Mouse (Mus musculus): ENCODE data around the gene Ppm1g. TPM values are rescaled to one million over a fixed set of nuclear protein-coding genes. Genes with fewer than 3 reads are reported as not detected.

Gene Ppm1g
- polyA plus RNA-seq, 1 experiment from 2014 or later, result 81.4 TPM

DNA sequence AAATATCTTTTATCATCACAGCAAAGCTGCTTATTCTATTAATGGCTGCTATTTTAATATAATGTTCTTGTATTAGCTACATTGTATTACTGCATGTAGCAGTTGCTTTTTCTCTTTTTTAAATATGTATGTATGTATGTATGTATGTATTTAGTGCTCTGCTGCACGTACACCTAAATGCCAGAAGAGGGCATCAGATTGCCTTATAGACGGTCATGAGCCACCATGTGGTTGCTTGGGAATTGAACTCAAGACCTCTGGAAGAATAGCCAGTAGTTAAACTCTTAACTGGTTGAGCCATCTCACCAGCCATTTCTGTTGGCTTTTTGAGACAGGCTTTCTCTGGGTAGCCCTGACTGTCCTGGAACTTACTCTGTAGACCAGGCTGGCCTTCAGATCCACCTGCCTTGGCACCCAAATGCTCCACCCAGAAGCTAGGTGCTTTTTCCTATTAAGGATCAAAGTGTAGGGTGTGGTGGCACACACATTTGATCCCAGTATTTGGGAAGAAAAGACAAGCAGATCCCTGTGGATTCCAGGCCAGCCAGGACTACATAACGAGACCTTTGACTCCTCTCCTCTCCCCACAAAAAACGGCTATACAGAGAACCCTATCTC, 32.2 kb downstream of the Ppm1g start:
- Histone ChIP-seq H3K9ac (no peak overlapping the region), H3K9me3 (replicated peaks) (no peaks in the 10 kb centered on the region), H3K4me2 (no peak overlapping the region), H3K36me3 (peaks cover 47% of the 10 kb centered on the region), H3K27me3 (no peaks in the 10 kb centered on the region), H3K4me1 (replicated peaks) (peaks cover 12% of the 10 kb centered on the region), H3K4me3 (no peak overlapping the region), H3K27ac (no peak overlapping the region)
- WGBS, result 76% methylated on average over 4 of the region's 4 CpGs
- ATAC-seq (replicated peaks; ENCODE audit: insufficient number of reproducible peaks, insufficient read depth, low FRiP score, low read depth), result no peak

DNA sequence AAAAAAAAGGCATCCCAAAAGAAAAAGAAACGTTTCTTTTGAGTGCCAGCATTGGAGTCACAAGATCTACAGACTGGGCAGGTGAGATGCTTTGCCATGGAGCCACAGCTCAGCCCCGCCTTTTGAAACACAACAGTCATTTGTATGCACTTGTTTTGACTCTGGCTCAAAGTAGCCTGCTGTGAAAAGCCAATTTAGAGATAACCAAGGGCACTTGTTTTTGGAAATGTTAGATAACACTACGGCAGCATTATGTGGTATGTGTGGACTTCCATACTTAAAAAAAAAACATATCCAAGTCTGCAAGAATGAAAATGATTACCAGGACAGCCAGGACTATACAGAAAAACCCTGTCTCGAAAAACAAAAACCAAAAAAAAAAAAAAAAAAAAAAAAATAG, 36.8 kb downstream of the Ppm1g start:
- 40% methylated on average over 4 of the region's 4 CpGs for WGBS
- Histone ChIP-seq H3K4me3 (no peak overlapping the region), H3K27ac (no peak overlapping the region), H3K9ac (no peak overlapping the region), H3K9me3 (replicated peaks) (no peaks in the 10 kb centered on the region), H3K4me1 (replicated peaks) (peaks cover 11% of the 10 kb centered on the region), H3K27me3 (no peaks in the 10 kb centered on the region), H3K36me3 (peaks cover 23% of the 10 kb centered on the region), H3K4me2 (no peak overlapping the region)
- no peak for ATAC-seq (replicated peaks; ENCODE audit: insufficient number of reproducible peaks, insufficient read depth, low FRiP score, low read depth)

DNA sequence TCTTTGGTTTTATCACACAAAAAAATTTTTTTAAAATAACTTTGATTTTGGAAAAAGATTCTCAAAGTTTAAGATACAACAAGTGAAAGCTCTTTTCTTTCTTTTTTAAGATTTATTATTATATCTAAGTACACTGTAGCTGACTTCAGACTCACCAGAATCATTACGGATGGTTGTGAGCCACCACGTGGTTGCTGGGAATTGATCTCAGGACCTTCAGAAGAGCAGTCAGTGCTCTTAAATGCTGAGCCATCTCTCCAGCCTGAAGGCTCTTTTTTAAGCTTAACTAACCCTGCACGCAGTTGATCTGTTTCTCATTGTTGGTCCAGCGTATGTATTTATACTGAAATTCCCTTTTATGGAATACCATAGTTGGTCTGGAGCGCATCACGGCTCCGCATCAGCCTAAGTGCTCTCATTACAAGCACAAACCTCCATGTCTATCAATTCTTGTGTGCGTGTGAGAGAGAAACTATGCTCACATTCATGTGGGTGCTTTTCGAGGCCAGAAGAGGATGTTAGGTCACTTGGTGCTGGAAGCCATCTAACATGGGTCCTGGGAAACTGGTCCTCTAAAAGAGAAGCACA, 39.2 kb downstream of the Ppm1g start:
- WGBS, result 88% methylated on average over 9 of the region's 9 CpGs
- no peaks in the 10 kb centered on the region for H3K9me3 ChIP-seq (replicated peaks)
- no peak overlapping the region for H3K4me3 ChIP-seq
- H3K27ac ChIP-seq, result no peak overlapping the region
- H3K27me3 ChIP-seq, result no peaks in the 10 kb centered on the region
- ATAC-seq (replicated peaks; ENCODE audit: insufficient number of reproducible peaks, insufficient read depth, low FRiP score, low read depth), result no peak
- H3K36me3 ChIP-seq, result no peaks in the 10 kb centered on the region
- no peak overlapping the region for H3K9ac ChIP-seq
- H3K4me1 ChIP-seq (replicated peaks), result peaks cover 12% of the 10 kb centered on the region
- no peak overlapping the region for H3K4me2 ChIP-seq

DNA sequence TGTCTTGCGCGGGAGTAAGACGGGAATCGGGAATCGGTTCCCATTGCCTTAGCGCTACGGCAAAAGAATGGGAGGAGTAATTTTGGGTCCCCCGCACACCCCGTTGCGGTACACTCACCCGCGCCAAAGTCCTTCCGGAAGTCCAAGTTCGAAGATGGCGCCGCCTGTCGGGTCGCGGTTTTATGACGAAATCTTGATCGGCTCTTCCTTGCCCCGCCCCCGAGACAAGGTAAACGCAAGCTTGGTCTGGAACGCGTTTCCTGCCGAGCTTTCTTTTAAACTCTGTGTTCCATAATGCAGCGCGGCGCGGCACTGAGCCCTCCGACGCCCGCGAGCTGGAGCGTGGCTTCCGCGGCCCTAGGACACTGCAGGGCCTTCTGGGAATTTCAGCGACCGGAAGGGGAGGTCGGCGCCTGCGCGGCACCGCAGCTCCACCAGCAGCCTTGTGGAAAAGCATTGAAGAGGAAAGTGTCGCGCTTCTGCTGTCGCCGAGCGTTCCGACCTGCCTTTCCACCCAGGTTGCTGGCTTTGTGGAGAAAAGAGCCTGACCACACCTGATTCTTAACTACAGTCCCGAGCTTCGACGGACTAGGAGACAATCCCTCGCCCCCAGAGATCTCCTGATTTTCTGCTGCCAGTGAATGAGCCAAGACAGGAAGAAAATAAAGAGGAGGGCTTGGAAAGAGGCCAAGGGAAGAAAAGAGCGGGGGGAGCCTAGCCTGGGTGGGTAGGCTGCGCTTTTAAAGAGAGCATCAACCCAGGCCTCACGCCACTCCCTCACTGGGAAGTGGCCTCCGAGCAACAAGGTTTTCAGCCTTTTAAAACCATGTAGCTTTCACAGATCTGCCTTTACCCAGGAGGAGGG, 40.5 kb downstream of the Ppm1g start, which contains the start of the genes Gm29609 and Gtf3c2:
Gm29609 (minus strand) TSS at position 146 of the 865 bp plus-strand sequence.
Gtf3c2 (minus strand) TSS at position 379 of the 865 bp plus-strand sequence.
- peak; percentile 97 for ATAC-seq (replicated peaks; ENCODE audit: insufficient number of reproducible peaks, insufficient read depth, low FRiP score, low read depth)
- H3K4me3 ChIP-seq, result peak within 1 kb of the TSS; percentile 84
- peak within 1 kb of the TSS; percentile 62 for H3K9ac ChIP-seq
- H3K4me1 ChIP-seq (replicated peaks), result peaks cover 12% of the 10 kb centered on the region
- no peaks in the 10 kb centered on the region for H3K36me3 ChIP-seq
- H3K9me3 ChIP-seq (replicated peaks), result no peaks in the 10 kb centered on the region
- peak within 1 kb of the TSS; percentile 82 for H3K4me2 ChIP-seq
- peak within 1 kb of the TSS; percentile 97 for H3K27ac ChIP-seq
- under 1% methylated on average over 59 of the region's 59 CpGs for WGBS
- no peaks in the 10 kb centered on the region for H3K27me3 ChIP-seq

DNA sequence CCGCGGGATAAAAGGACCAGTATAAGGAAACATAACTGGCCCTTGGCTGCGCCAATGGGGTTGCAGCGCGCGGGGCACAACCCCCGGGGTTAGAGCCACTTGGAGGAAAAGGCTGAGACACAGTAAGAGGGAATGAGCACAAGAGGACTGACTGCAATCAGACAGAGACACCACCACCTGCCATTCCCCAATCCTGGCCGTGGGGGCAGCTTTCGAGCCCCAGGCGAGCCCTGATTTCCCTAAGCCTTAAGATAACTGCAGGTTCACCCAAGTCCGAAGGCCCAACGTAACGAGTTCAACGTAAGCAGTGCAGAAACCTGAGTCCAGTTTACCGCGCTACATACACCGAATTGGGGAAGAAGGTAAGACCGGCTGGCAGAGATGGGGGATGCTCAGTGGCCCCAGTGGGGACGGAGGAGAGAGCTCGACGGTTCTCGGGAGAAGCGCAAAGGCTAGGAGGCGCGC, 41.2 kb downstream of the Ppm1g start:
- peaks cover 12% of the 10 kb centered on the region for H3K4me1 ChIP-seq (replicated peaks)
- H3K27ac ChIP-seq, result peak overlapping the region; percentile 97
- H3K36me3 ChIP-seq, result no peaks in the 10 kb centered on the region
- no peaks in the 10 kb centered on the region for H3K9me3 ChIP-seq (replicated peaks)
- H3K27me3 ChIP-seq, result no peaks in the 10 kb centered on the region
- peak overlapping the region; percentile 62 for H3K9ac ChIP-seq
- peak overlapping the region; percentile 82 for H3K4me2 ChIP-seq
- WGBS, result under 1% methylated on average over 25 of the region's 25 CpGs
- ATAC-seq (replicated peaks; ENCODE audit: insufficient number of reproducible peaks, insufficient read depth, low FRiP score, low read depth), result peak; percentile 61
- peak overlapping the region; percentile 84 for H3K4me3 ChIP-seq

DNA sequence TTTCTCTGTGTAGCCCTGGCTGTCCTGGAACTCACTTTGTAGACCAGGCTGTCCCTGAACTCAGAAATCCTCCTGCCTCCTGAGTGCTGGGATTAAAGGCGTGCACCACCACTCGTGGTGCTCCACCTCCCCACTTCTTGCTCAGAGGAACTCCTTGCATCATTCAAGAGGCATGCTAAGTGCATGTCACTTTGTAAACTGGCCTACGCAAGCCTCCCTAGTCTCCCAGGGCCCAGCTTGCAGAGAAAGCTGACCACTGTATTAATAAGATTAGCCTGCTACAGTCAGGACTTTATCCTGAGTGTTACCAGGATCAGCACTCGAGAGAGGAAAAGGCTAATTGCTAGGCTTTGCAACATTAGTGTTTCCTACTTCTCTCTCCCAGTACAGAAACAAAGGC, 51.9 kb downstream of the Ppm1g start:
- no peak overlapping the region for H3K4me2 ChIP-seq
- no peaks in the 10 kb centered on the region for H3K9me3 ChIP-seq (replicated peaks)
- no peak overlapping the region for H3K9ac ChIP-seq
- no peak overlapping the region for H3K4me3 ChIP-seq
- peaks cover 94% of the 10 kb centered on the region for H3K36me3 ChIP-seq
- WGBS, result 79% methylated on average over 4 of the region's 4 CpGs
- no peak overlapping the region for H3K27ac ChIP-seq
- H3K4me1 ChIP-seq (replicated peaks), result no peaks in the 10 kb centered on the region
- ATAC-seq (replicated peaks; ENCODE audit: insufficient number of reproducible peaks, insufficient read depth, low FRiP score, low read depth), result no peak
- H3K27me3 ChIP-seq, result no peaks in the 10 kb centered on the region

DNA sequence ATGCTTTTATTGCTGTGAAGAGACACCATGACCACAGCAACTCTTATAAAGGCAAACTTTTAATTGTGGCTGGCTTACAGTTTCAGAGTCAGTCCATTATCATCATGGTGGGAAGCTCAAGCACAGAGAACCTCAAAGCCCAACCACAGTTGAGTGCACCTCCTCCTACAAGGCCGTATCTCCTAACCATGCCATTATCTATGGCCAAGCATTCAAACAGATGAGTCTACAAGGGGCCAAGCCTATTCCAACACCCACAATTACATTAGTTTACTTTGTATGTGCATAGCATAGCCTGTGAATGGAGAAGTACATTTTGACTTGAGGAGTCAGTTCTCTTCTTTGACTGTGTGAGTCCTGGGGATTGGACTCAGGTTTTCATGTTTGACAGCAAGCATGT, 55.6 kb downstream of the Ppm1g start:
- peaks cover 90% of the 10 kb centered on the region for H3K36me3 ChIP-seq
- WGBS, result 78% methylated on average over 1 of the region's 1 CpGs
- H3K27ac ChIP-seq, result no peak overlapping the region
- H3K4me3 ChIP-seq, result no peak overlapping the region
- no peak overlapping the region for H3K4me2 ChIP-seq
- no peaks in the 10 kb centered on the region for H3K27me3 ChIP-seq
- no peaks in the 10 kb centered on the region for H3K4me1 ChIP-seq (replicated peaks)
- no peak overlapping the region for H3K9ac ChIP-seq
- no peak for ATAC-seq (replicated peaks; ENCODE audit: insufficient number of reproducible peaks, insufficient read depth, low FRiP score, low read depth)
- no peaks in the 10 kb centered on the region for H3K9me3 ChIP-seq (replicated peaks)

DNA sequence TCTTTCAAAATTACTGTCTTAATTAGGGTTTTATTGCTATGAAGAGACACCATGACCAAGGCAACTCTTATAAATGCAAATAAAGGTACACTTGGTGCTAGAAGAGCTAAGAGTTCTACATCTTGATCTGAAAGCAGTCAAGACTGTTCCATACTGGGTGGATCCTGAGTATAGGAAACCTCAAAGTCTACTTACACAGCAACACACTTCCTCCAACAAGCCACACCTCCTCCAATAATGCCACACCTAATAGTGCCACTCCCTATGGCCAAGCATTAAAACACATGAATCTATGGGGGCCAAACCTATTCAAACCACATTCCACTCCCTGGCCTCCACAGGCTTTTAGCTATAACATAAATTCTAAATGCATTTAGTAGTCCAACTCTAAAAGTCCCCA, 58.0 kb downstream of the Ppm1g start:
- Histone ChIP-seq H3K4me1 (replicated peaks) (no peaks in the 10 kb centered on the region), H3K27me3 (no peaks in the 10 kb centered on the region), H3K4me2 (no peak overlapping the region), H3K36me3 (peaks cover 91% of the 10 kb centered on the region), H3K4me3 (no peak overlapping the region), H3K27ac (no peak overlapping the region), H3K9ac (no peak overlapping the region), H3K9me3 (replicated peaks) (no peaks in the 10 kb centered on the region)
- ATAC-seq (replicated peaks; ENCODE audit: insufficient number of reproducible peaks, insufficient read depth, low FRiP score, low read depth), result no peak

DNA sequence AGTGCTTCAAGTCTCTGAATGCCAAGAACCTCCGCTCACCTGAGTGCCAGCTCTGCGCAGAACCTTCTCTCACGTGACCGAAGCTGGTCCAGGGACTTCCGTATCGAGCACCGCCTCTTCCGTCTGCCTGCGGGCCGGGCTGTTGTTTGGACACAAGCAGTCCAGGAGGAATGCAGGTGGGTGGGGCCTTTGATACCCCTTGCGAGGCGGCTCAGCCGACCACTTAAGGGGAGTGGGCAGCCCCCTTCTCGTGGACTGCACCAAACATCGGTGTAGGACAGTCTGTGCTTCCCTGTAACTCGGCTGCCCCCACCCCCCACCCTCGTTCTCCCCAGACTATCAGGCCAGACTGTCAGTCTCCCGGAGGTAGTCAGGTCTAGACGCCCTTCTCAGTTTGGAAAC, 66.3 kb downstream of the Ppm1g start, which contains the start of gene Mpv17:
Mpv17 (minus strand) TSS at position 100 of the 402 bp plus-strand sequence.
- Histone ChIP-seq H3K9ac (peak within 1 kb of the TSS; percentile 68), H3K4me1 (replicated peaks) (peaks cover 26% of the 10 kb centered on the region), H3K36me3 (peaks cover 37% of the 10 kb centered on the region), H3K4me3 (peak within 1 kb of the TSS; percentile 77), H3K9me3 (replicated peaks) (no peaks in the 10 kb centered on the region), H3K4me2 (peak within 1 kb of the TSS; percentile 79), H3K27me3 (no peaks in the 10 kb centered on the region), H3K27ac (peak within 1 kb of the TSS; percentile 78)
- peak; percentile 93 for ATAC-seq (replicated peaks; ENCODE audit: insufficient number of reproducible peaks, insufficient read depth, low FRiP score, low read depth)
- under 1% methylated on average over 19 of the region's 19 CpGs for WGBS

DNA sequence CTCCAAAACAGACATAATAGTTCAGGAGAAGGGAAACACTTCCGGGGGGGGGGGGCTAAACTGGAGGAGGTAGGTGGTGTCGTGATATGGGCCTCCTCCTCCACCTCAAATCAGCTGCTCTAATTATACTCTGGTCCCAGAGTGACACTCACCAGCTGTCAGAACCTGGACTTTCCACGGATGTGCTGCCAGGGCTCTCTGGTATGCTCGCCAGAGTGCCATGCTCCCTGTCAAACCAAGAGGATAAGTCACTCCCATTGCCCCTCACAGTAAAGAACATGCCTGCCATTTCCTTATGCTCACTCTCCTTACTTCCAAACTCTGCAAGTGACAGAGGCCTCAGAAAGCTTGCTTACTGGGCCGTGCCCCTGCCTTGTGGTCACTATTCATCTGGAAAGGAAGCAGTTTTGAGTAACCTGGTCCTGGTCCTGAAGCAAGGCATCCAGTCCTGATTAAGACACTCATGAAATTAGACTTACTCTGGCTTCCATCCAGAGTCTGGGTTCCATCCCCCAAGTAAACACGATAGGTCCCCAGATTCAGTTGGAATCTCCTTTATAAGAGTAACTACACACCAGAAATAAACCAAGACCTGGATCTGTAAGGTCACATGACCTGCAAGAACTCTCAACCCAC, 66.9 kb downstream of the Ppm1g start:
- Histone ChIP-seq H3K27me3 (no peaks in the 10 kb centered on the region), H3K27ac (peak overlapping the region; percentile 78), H3K9ac (peak overlapping the region; percentile 68), H3K9me3 (replicated peaks) (no peaks in the 10 kb centered on the region), H3K4me3 (peak overlapping the region; percentile 77), H3K4me2 (peak overlapping the region; percentile 79), H3K4me1 (replicated peaks) (peaks cover 26% of the 10 kb centered on the region), H3K36me3 (peaks cover 32% of the 10 kb centered on the region)
- 0 out of 2 replicates have a peak, but pooled peaks have one; percentile 12 for ATAC-seq (replicated peaks; ENCODE audit: insufficient number of reproducible peaks, insufficient read depth, low FRiP score, low read depth)
- WGBS, result 29% methylated on average over 6 of the region's 6 CpGs

Data from heart, embryonic 15.5 days (tissue).